Mouse (Mus musculus): Measurements from ENCODE around the gene Npb.

- TF ChIP-seq MYC (IDR thresholded peaks at IDR 0.05; ENCODE audit: low read depth, low read length) = no peak
- TF ChIP-seq EP300 (IDR thresholded peaks at IDR 0.05; ENCODE audit: low read depth in 1 of 2, low read length in 2 of 2) = no peak
- no peak for TF ChIP-seq ETS1 (IDR thresholded peaks at IDR 0.05; ENCODE audit: low read depth, low read length)
- TF ChIP-seq CTCF (IDR thresholded peaks at IDR 0.05 in 2 of 3, conservative IDR thresholded peaks at IDR 0.05 in 1 of 3; ENCODE audit: control insufficient read depth in 1 of 3, insufficient read depth in 1 of 3, low read depth in 2 of 3, low read length in 3 of 3, poor library complexity in 1 of 3, severe bottlenecking in 1 of 3) = no peak
- TF ChIP-seq MXI1 (IDR thresholded peaks at IDR 0.05; ENCODE audit: low read depth, low read length) = no peak
- TF ChIP-seq ZNF384 (IDR thresholded peaks at IDR 0.05; ENCODE audit: low read depth, low read length) = no peak
- TF ChIP-seq POLR2A (IDR thresholded peaks at IDR 0.05; ENCODE audit: control insufficient read depth in 1 of 2, insufficient read depth in 1 of 2, low read depth in 1 of 2, low read length in 2 of 2, poor library complexity in 1 of 2) = no peak
- TF ChIP-seq ZC3H11A (IDR thresholded peaks at IDR 0.05; ENCODE audit: low read depth, low read length) = no peak
- no peak for TF ChIP-seq JUND (IDR thresholded peaks at IDR 0.05; ENCODE audit: low read depth, low read length)
Observed at GRCm38 (mm10) chr11:120616617-120617294, 8.5 kb downstream of the Npb start.

Data from MEL (cell line).